Mouse (Mus musculus): ENCODE results near the gene Hist1h4d.
"Not testable (repeated sequence)": the region's sequence is repeated elsewhere in the genome, so short reads cannot be mapped to it uniquely, and the experiment has no call there.

- not testable (repeated sequence) for TF ChIP-seq POLR2A (IDR thresholded peaks at IDR 0.05; ENCODE audit: control insufficient read depth, low read depth, low read length); CTCF (IDR thresholded peaks at IDR 0.05; ENCODE audit: control insufficient read depth, insufficient read depth, insufficient replicate concordance, low read depth, low read length)
Observed at GRCm38 (mm10) chr13:23573034-23573897, 8.1 kb upstream of the Hist1h4d start.

Measured in testis, adult 2 months (tissue).